Mouse (Mus musculus): ENCODE results near the gene Sema4a. TPM values are rescaled to one million over a fixed set of nuclear protein-coding genes. Genes with fewer than 3 reads are reported as not detected.
"Not testable (repeated sequence)": the region's sequence is repeated elsewhere in the genome, so short reads cannot be mapped to it uniquely, and the experiment has no call there.

Sema4a gene
- polyA plus RNA-seq, 1 experiment from 2014 or later, result 1.7 TPM

- peaks cover 30% of the 10 kb centered on the region for H3K4me1 ChIP-seq
- no peak overlapping the region for H3K4me2 ChIP-seq
- no peak overlapping the region for H3K4me3 ChIP-seq
- WGBS, result 69% methylated on average over 12 of the region's 12 CpGs
- H3K9ac ChIP-seq, result no peak overlapping the region
- no peaks in the 10 kb centered on the region for H3K9me3 ChIP-seq
- no peak for ATAC-seq (ENCODE audit: extremely low read depth, insufficient number of reproducible peaks, low FRiP score, low TSS enrichment)
- H3K27ac ChIP-seq (replicated peaks), result no peak overlapping the region
- no peaks in the 10 kb centered on the region for H3K36me3 ChIP-seq
- peaks cover 19% of the 10 kb centered on the region; the same call in 1 of the 2 replicates for H3K27me3 ChIP-seq (replicated peaks)
Observed at GRCm38 (mm10) chr3:88442488-88442887, 18.5 kb downstream of the Sema4a start.

- ATAC-seq (ENCODE audit: extremely low read depth, insufficient number of reproducible peaks, low FRiP score, low TSS enrichment), result no peak
Observed at GRCm38 (mm10) chr3:88440500-88441381, 20.2 kb downstream of the Sema4a start.

DNA sequence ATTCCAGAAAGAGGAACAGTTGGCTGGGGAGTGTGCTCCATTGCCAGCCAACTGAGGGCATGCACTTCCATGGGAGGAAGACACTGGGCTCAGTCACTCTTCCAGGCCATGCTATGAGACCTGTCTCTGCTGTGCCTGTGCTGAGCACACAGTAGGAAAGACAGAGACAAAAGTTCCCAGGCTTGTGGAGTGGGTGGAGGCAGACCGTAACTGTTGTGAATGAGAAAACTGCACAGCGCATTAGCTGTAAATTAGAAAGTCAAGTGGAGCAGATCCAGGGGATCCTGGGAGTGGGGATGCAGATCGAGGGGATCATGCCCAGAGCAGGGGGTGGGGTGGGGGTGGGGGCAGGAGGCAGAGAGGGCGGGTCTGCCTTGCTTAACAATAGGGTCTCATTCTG lies 21.4 kb downstream of the Sema4a start:
- 72% methylated on average over 4 of the region's 4 CpGs for whole genome bisulfite sequencing
- Histone ChIP-seq H3K4me3 (no peak overlapping the region), H3K4me1 (peaks cover 37% of the 10 kb centered on the region), H3K27me3 (replicated peaks) (peaks cover 12% of the 10 kb centered on the region; the same call in 1 of the 2 replicates), H3K27ac (replicated peaks) (no peak overlapping the region), H3K4me2 (no peak overlapping the region), H3K36me3 (no peaks in the 10 kb centered on the region), H3K9me3 (no peaks in the 10 kb centered on the region), H3K9ac (no peak overlapping the region)
- ATAC-seq (ENCODE audit: extremely low read depth, insufficient number of reproducible peaks, low FRiP score, low TSS enrichment), result no peak

More at GRCm38 (mm10) chr3:88440500-88441381, 20.2 kb downstream of the Sema4a start:
- Histone ChIP-seq H3K4me2 (peak overlapping the region; percentile 66), H3K27me3 (replicated peaks) (peaks cover 14% of the 10 kb centered on the region; the same call in 1 of the 2 replicates), H3K36me3 (no peaks in the 10 kb centered on the region), H3K4me1 (peaks cover 37% of the 10 kb centered on the region), H3K9ac (peak overlapping the region; percentile 75), H3K4me3 (peak overlapping the region; percentile 35), H3K27ac (replicated peaks) (no peak overlapping the region), H3K9me3 (no peaks in the 10 kb centered on the region)
- WGBS, result 17% methylated on average over 27 of the region's 27 CpGs

- peaks cover 12% of the 10 kb centered on the region; the same call in 1 of the 2 replicates for H3K27me3 ChIP-seq (replicated peaks)
- peak overlapping the region; percentile 72 for H3K9ac ChIP-seq
- peak overlapping the region; percentile 66; the same call in 1 of the 2 replicates for H3K27ac ChIP-seq (replicated peaks)
- peak overlapping the region; percentile 47 for H3K4me3 ChIP-seq
- 63% methylated on average over 10 of the region's 10 CpGs for WGBS
- no peaks in the 10 kb centered on the region for H3K36me3 ChIP-seq
- no peaks in the 10 kb centered on the region for H3K9me3 ChIP-seq
- ATAC-seq (ENCODE audit: extremely low read depth, insufficient number of reproducible peaks, low FRiP score, low TSS enrichment), result no peak
- peak overlapping the region; percentile 72 for H3K4me2 ChIP-seq
- peaks cover 37% of the 10 kb centered on the region for H3K4me1 ChIP-seq
Observed at GRCm38 (mm10) chr3:88437454-88437853, 23.5 kb downstream of the Sema4a start.

GRCm38 (mm10) chr3:88436395-88437201 lies 24.4 kb downstream of the Sema4a start:
- peak overlapping the region; percentile 66 for H3K27ac ChIP-seq (replicated peaks)
- ATAC-seq (ENCODE audit: extremely low read depth, insufficient number of reproducible peaks, low FRiP score, low TSS enrichment), result peak; percentile 79
- H3K36me3 ChIP-seq, result no peaks in the 10 kb centered on the region
- peak overlapping the region; percentile 72 for H3K4me2 ChIP-seq
- H3K4me1 ChIP-seq, result peaks cover 37% of the 10 kb centered on the region
- H3K4me3 ChIP-seq, result peak overlapping the region; percentile 47
- peaks cover 12% of the 10 kb centered on the region; the same call in 1 of the 2 replicates for H3K27me3 ChIP-seq (replicated peaks)
- H3K9me3 ChIP-seq, result no peaks in the 10 kb centered on the region
- 8% methylated on average over 29 of the region's 29 CpGs for WGBS
- H3K9ac ChIP-seq, result peak overlapping the region; percentile 72

DNA sequence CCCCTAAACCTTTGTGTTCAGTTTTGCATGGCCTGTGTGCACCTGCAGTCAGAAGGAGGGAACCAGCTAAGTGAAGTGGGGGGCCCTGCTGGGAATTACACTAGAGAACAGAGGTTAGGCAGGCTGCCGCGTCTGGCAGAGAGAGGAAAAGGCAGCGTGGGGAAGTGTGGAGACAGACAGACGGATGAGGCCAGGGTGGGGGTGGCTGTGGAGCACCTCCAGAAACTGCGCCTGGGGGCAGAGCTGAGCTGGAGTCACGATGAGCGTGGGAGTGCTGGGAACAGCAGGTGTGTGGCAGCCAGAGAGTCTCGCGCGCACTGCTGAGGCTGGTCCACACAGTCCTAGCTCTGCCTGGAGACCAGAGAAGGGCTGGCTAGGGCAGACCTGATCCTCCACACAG lies 25.5 kb downstream of the Sema4a start:
- WGBS, result 68% methylated on average over 10 of the region's 10 CpGs
- Histone ChIP-seq H3K27me3 (replicated peaks) (peaks cover 12% of the 10 kb centered on the region; the same call in 1 of the 2 replicates), H3K36me3 (no peaks in the 10 kb centered on the region), H3K4me1 (peaks cover 27% of the 10 kb centered on the region), H3K27ac (replicated peaks) (no peak overlapping the region), H3K4me2 (no peak overlapping the region), H3K9ac (no peak overlapping the region), H3K4me3 (no peak overlapping the region), H3K9me3 (no peaks in the 10 kb centered on the region)
- ATAC-seq (ENCODE audit: extremely low read depth, insufficient number of reproducible peaks, low FRiP score, low TSS enrichment), result no peak

DNA sequence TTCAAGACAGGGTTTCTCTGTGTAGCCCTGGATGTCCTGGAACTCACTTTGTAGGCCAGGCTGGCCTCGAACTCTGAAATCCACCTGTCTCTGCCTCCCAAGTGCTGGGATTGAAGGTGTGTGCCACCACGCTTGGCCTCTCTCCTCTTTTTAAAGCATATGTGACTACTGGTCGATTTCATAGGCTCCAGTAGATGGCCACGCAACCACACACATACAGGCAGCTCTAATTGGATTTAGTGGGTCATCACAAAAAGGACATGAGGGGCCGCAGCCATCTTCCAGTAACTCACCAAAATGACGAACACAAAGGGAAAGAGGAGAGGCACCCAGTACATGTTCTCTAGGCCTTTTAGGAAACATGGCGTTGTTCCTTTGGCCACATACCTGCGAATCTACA lies 32.3 kb downstream of the Sema4a start:
- peaks cover 11% of the 10 kb centered on the region for H3K4me1 ChIP-seq
- H3K36me3 ChIP-seq; H3K4me3 ChIP-seq; H3K27me3 ChIP-seq (replicated peaks); ATAC-seq (ENCODE audit: extremely low read depth, insufficient number of reproducible peaks, low FRiP score, low TSS enrichment); H3K27ac ChIP-seq (replicated peaks); H3K9me3 ChIP-seq; H3K9ac ChIP-seq; H3K4me2 ChIP-seq: not testable (repeated sequence)
- 64% methylated on average over 8 of the region's 8 CpGs for WGBS

- WGBS, result 62% methylated on average over 4 of the region's 4 CpGs
- ATAC-seq (ENCODE audit: extremely low read depth, insufficient number of reproducible peaks, low FRiP score, low TSS enrichment), result no peak
- no peak overlapping the region for H3K4me3 ChIP-seq
Observed at GRCm38 (mm10) chr3:88427342-88427905, 33.6 kb downstream of the Sema4a start.

GRCm38 (mm10) chr3:88425708-88426420 lies 35.1 kb downstream of the Sema4a start:
- no peak overlapping the region; the same call in 1 of the 2 replicates for H3K9ac ChIP-seq
- peak overlapping the region; percentile 94 for H3K4me2 ChIP-seq
- no peak overlapping the region for H3K27ac ChIP-seq (replicated peaks)
- H3K4me3 ChIP-seq, result peak overlapping the region; percentile 75; the same call in 1 of the 2 replicates
- H3K27me3 ChIP-seq (replicated peaks), result no peaks in the 10 kb centered on the region
- H3K9me3 ChIP-seq, result no peaks in the 10 kb centered on the region
- 78% methylated on average over 10 of the region's 10 CpGs for WGBS
- H3K36me3 ChIP-seq, result peaks cover 5% of the 10 kb centered on the region
- ATAC-seq (ENCODE audit: extremely low read depth, insufficient number of reproducible peaks, low FRiP score, low TSS enrichment), result no peak
- peaks cover 23% of the 10 kb centered on the region for H3K4me1 ChIP-seq

More at GRCm38 (mm10) chr3:88427342-88427905, 33.6 kb downstream of the Sema4a start:
- Histone ChIP-seq H3K27me3 (replicated peaks) (no peaks in the 10 kb centered on the region), H3K4me1 (peaks cover 19% of the 10 kb centered on the region), H3K36me3 (no peaks in the 10 kb centered on the region), H3K9me3 (no peaks in the 10 kb centered on the region), H3K4me2 (no peak overlapping the region), H3K27ac (replicated peaks) (no peak overlapping the region), H3K9ac (no peak overlapping the region)

DNA sequence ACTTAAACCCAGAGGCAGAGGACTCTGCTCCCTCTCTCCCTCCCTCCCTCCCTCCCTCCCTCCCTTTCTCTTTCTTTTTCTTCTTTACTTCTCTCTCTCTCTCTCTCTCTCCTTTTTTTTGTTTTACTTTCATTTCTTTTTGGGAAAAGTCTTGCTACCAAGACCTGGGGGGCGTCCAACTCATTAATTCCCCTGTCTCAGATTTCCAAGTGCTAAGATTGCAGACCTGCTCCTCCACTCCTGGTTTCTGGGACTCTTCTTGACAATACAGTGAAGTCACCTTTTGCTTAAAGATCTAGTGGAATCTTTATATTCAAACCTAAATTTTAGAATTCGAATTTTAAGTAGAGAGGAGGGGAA lies 35.7 kb downstream of the Sema4a start:
- peaks cover 23% of the 10 kb centered on the region for H3K4me1 ChIP-seq
- peak overlapping the region; percentile 94 for H3K4me2 ChIP-seq
- WGBS, result 8% methylated on average over 2 of the region's 2 CpGs
- H3K27me3 ChIP-seq (replicated peaks), result no peaks in the 10 kb centered on the region
- H3K4me3 ChIP-seq, result peak overlapping the region; percentile 75
- H3K27ac ChIP-seq (replicated peaks), result no peak overlapping the region
- no peaks in the 10 kb centered on the region for H3K9me3 ChIP-seq
- H3K36me3 ChIP-seq, result peaks cover 10% of the 10 kb centered on the region
- ATAC-seq (ENCODE audit: extremely low read depth, insufficient number of reproducible peaks, low FRiP score, low TSS enrichment), result no peak
- H3K9ac ChIP-seq, result peak overlapping the region; percentile 70
